Mouse (Mus musculus): ENCODE measurements around the gene Igfbp5. TPM values are rescaled to one million over a fixed set of nuclear protein-coding genes. Genes with fewer than 3 reads are reported as not detected.

Igfbp5 gene
- polyA plus RNA-seq, 1 experiment from 2014 or later = 89.8 TPM

- ATAC-seq (ENCODE audit: insufficient read depth, low FRiP score, low read depth) = no peak
- no peak overlapping the region for H3K27ac ChIP-seq
- 85% methylated on average over 4 of the region's 4 CpGs for WGBS
Observed at GRCm38 (mm10) chr1:72833563-72833962, 41.1 kb downstream of the Igfbp5 start.

GRCm38 (mm10) chr1:72832715-72833153, 42.0 kb downstream of the Igfbp5 start:
- Histone ChIP-seq H3K27me3 (replicated peaks) (no peaks in the 10 kb centered on the region), H3K4me2 (no peak overlapping the region), H3K4me1 (peaks cover 3% of the 10 kb centered on the region; the same call in 1 of the 2 replicates), H3K4me3 (replicated peaks) (no peak overlapping the region), H3K9me3 (no peaks in the 10 kb centered on the region), H3K9ac (no peak overlapping the region), H3K27ac (no peak overlapping the region), H3K36me3 (no peaks in the 10 kb centered on the region)
- no peak for ATAC-seq (ENCODE audit: insufficient read depth, low FRiP score, low read depth)
- 43% methylated on average over 3 of the region's 3 CpGs for WGBS

More at GRCm38 (mm10) chr1:72833563-72833962, 41.1 kb downstream of the Igfbp5 start:
- H3K27me3 ChIP-seq (replicated peaks) = no peaks in the 10 kb centered on the region
- no peak overlapping the region for H3K4me2 ChIP-seq
- no peaks in the 10 kb centered on the region for H3K4me1 ChIP-seq
- H3K9ac ChIP-seq = no peak overlapping the region
- no peak overlapping the region for H3K4me3 ChIP-seq (replicated peaks)
- H3K9me3 ChIP-seq = no peaks in the 10 kb centered on the region
- no peaks in the 10 kb centered on the region for H3K36me3 ChIP-seq

GRCm38 (mm10) chr1:72830485-72830884, 44.2 kb downstream of the Igfbp5 start:
- ATAC-seq (ENCODE audit: insufficient read depth, low FRiP score, low read depth) = no peak
- Histone ChIP-seq H3K27ac (no peak overlapping the region), H3K36me3 (no peaks in the 10 kb centered on the region), H3K27me3 (replicated peaks) (no peaks in the 10 kb centered on the region), H3K9me3 (no peaks in the 10 kb centered on the region), H3K4me2 (no peak overlapping the region), H3K4me3 (replicated peaks) (no peak overlapping the region), H3K4me1 (peaks cover 7% of the 10 kb centered on the region; the same call in 1 of the 2 replicates), H3K9ac (no peak overlapping the region)
- 82% methylated on average over 2 of the region's 2 CpGs for WGBS

DNA sequence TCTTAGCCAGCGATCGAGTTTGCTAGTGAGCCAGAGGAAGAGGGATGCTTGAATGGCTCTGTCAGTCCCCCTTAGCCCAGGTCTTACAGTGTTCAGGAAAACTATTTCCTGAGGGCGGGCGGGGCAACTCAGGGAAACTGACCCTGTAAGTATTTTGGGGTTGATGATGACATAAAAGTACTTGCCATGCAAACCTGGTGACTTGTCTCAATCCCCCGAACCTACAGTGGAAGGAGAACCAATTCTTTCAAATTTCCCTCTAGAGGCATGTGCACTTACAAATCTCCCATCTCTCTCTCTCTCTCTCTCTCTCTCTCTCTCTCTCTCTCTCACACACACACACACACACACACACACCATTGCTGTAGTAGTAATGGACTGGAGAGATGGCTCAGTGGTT, 45.8 kb downstream of the Igfbp5 start:
- Histone ChIP-seq H3K9me3 (no peaks in the 10 kb centered on the region), H3K9ac (no peak overlapping the region), H3K4me1 (peaks cover 7% of the 10 kb centered on the region; the same call in 1 of the 2 replicates), H3K27ac (no peak overlapping the region), H3K4me3 (replicated peaks) (no peak overlapping the region), H3K4me2 (no peak overlapping the region), H3K27me3 (replicated peaks) (no peaks in the 10 kb centered on the region), H3K36me3 (no peaks in the 10 kb centered on the region)
- ATAC-seq (ENCODE audit: insufficient read depth, low FRiP score, low read depth) = no peak
- 91% methylated on average over 5 of the region's 5 CpGs for WGBS

- H3K27ac ChIP-seq = no peak overlapping the region
- H3K4me1 ChIP-seq = peaks cover 7% of the 10 kb centered on the region; the same call in 1 of the 2 replicates
- peak overlapping the region; percentile 99 for H3K4me2 ChIP-seq
- no peaks in the 10 kb centered on the region for H3K27me3 ChIP-seq (replicated peaks)
- peak overlapping the region; percentile 68; the same call in 1 of the 2 replicates for H3K4me3 ChIP-seq (replicated peaks)
- no peak overlapping the region for H3K9ac ChIP-seq
- ATAC-seq (ENCODE audit: insufficient read depth, low FRiP score, low read depth) = 0 out of 2 replicates have a peak, but pooled peaks have one; percentile 40
- H3K36me3 ChIP-seq = no peaks in the 10 kb centered on the region
- WGBS = 38% methylated on average over 12 of the region's 12 CpGs
- no peaks in the 10 kb centered on the region for H3K9me3 ChIP-seq
Observed at GRCm38 (mm10) chr1:72827411-72828315, 47.0 kb downstream of the Igfbp5 start.

DNA sequence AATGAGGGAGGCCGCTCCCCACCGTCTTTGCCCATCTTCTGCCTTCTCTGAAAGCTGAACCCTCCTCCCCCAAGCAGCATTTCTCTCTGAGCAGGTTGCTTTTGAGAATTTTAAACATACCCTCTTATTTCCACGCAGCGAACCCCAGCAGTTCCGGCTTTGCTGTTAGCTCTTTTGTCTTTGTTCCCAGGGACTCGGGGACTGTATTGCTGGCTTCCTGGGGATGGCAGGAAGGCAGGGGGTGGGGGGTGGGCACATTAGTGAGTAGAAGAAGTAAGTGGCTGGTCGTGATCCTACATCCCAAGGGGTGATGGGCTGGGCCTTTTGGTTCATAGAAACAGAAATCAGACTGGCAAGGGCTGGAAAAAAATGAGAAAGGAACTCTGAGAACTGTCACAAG, 47.8 kb downstream of the Igfbp5 start:
- peak overlapping the region; percentile 68 for H3K4me3 ChIP-seq (replicated peaks)
- H3K4me1 ChIP-seq = peaks cover 7% of the 10 kb centered on the region; the same call in 1 of the 2 replicates
- H3K4me2 ChIP-seq = peak overlapping the region; percentile 99
- peak overlapping the region; percentile 54 for H3K27ac ChIP-seq
- no peaks in the 10 kb centered on the region for H3K27me3 ChIP-seq (replicated peaks)
- H3K9ac ChIP-seq = 0 out of 2 replicates have a peak overlapping the region, but pooled peaks have one; percentile 6
- no peak for ATAC-seq (ENCODE audit: insufficient read depth, low FRiP score, low read depth)
- no peaks in the 10 kb centered on the region for H3K36me3 ChIP-seq
- WGBS = 26% methylated on average over 7 of the region's 7 CpGs
- H3K9me3 ChIP-seq = no peaks in the 10 kb centered on the region

DNA sequence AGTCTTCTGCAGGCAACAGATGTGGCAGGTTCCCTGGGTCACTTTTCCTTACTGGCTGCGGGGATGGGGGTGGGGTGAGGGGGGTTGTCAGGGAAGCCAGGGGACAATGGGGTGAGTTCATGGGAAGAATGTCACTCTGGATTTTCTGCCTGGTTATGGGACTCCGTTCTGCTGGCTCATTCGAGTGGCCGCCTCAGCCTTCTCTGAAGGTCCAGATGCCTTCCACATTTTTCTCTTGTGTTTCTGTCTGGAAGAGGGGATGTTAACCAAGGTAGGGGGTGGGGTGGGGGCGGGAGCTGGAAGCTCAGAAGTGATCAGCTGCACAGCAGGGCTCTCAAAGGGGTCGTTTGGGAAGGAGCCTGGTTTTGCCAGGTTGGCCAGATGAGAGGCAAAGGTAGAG, 48.2 kb downstream of the Igfbp5 start:
- H3K27ac ChIP-seq = peak overlapping the region; percentile 54
- H3K9me3 ChIP-seq = no peaks in the 10 kb centered on the region
- H3K4me1 ChIP-seq = peaks cover 7% of the 10 kb centered on the region; the same call in 1 of the 2 replicates
- H3K4me3 ChIP-seq (replicated peaks) = peak overlapping the region; percentile 68
- ATAC-seq (ENCODE audit: insufficient read depth, low FRiP score, low read depth) = no peak
- H3K9ac ChIP-seq = 0 out of 2 replicates have a peak overlapping the region, but pooled peaks have one; percentile 6
- 21% methylated on average over 6 of the region's 6 CpGs for WGBS
- H3K36me3 ChIP-seq = no peaks in the 10 kb centered on the region
- H3K4me2 ChIP-seq = peak overlapping the region; percentile 99
- no peaks in the 10 kb centered on the region for H3K27me3 ChIP-seq (replicated peaks)

DNA sequence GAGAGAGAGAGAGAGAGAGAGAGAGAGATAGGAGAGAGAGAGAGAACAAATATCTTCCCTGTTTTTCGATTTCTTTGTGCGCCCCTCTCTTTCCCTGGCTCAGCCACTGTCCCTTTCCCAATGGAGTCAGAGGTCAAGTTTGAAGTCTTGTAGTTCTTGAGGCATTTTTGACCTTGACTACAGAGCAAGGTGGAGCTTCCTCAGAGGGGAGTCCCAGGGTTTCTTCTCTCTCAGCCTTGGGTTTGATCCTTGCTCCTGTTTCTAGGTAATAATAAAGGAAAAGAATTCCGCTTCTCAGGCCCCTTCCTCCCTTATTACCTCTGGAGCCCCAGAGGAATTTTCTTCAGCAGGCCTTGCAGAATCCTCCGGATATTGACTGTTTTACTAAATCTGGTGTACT, 48.8 kb downstream of the Igfbp5 start:
- WGBS = 26% methylated on average over 4 of the region's 4 CpGs
- no peaks in the 10 kb centered on the region for H3K9me3 ChIP-seq
- H3K9ac ChIP-seq = no peak overlapping the region
- peak overlapping the region; percentile 99 for H3K4me2 ChIP-seq
- peaks cover 7% of the 10 kb centered on the region; the same call in 1 of the 2 replicates for H3K4me1 ChIP-seq
- no peak for ATAC-seq (ENCODE audit: insufficient read depth, low FRiP score, low read depth)
- H3K27me3 ChIP-seq (replicated peaks) = no peaks in the 10 kb centered on the region
- H3K4me3 ChIP-seq (replicated peaks) = peak overlapping the region; percentile 68
- H3K36me3 ChIP-seq = no peaks in the 10 kb centered on the region
- peak overlapping the region; percentile 51; the same call in 1 of the 2 replicates for H3K27ac ChIP-seq

DNA sequence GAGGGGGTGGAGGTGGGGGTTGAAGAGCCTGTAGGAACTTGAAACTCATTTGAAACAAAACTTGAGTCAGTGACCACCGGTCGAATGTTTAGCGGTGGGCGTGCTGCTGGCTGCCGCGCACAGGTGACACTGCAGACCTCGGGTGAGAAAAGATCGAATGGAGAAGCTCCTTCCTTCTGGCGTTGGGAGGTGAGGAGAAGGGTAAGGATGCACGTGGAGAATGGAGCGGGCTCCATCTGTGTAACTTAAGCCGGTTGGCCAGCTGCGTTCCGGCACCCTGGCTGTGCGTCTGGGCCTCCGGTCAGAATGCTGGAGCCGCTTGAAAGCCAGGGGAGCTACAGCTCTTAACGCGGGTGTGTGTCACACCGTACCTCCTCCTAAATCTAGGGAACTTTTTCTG, 49.4 kb downstream of the Igfbp5 start:
- Histone ChIP-seq H3K9ac (peak overlapping the region; percentile 63; the same call in 1 of the 2 replicates), H3K4me1 (peaks cover 7% of the 10 kb centered on the region; the same call in 1 of the 2 replicates), H3K9me3 (no peaks in the 10 kb centered on the region), H3K4me3 (replicated peaks) (peak overlapping the region; percentile 68), H3K36me3 (no peaks in the 10 kb centered on the region), H3K27ac (no peak overlapping the region), H3K27me3 (replicated peaks) (no peaks in the 10 kb centered on the region), H3K4me2 (peak overlapping the region; percentile 99)
- 2% methylated on average over 20 of the region's 20 CpGs for WGBS
- ATAC-seq (ENCODE audit: insufficient read depth, low FRiP score, low read depth) = no peak

GRCm38 (mm10) chr1:72824707-72825101, 50.0 kb downstream of the Igfbp5 start:
- Histone ChIP-seq H3K4me2 (peak overlapping the region; percentile 99), H3K36me3 (no peaks in the 10 kb centered on the region), H3K9me3 (no peaks in the 10 kb centered on the region), H3K4me1 (peaks cover 7% of the 10 kb centered on the region; the same call in 1 of the 2 replicates), H3K27ac (peak overlapping the region; percentile 82), H3K27me3 (replicated peaks) (no peaks in the 10 kb centered on the region), H3K9ac (peak overlapping the region; percentile 63), H3K4me3 (replicated peaks) (peak overlapping the region; percentile 68)
- under 1% methylated on average over 37 of the region's 37 CpGs for WGBS
- ATAC-seq (ENCODE audit: insufficient read depth, low FRiP score, low read depth) = peak; percentile 49; the same call in 1 of the 2 replicates

- H3K9me3 ChIP-seq = no peaks in the 10 kb centered on the region
- H3K9ac ChIP-seq = peak within 1 kb of the TSS; percentile 63
- H3K36me3 ChIP-seq = no peaks in the 10 kb centered on the region
- no peaks in the 10 kb centered on the region for H3K27me3 ChIP-seq (replicated peaks)
- H3K4me3 ChIP-seq (replicated peaks) = peak within 1 kb of the TSS; percentile 68
- H3K4me1 ChIP-seq = peaks cover 7% of the 10 kb centered on the region; the same call in 1 of the 2 replicates
- peak within 1 kb of the TSS; percentile 82 for H3K27ac ChIP-seq
- peak; percentile 63 for ATAC-seq (ENCODE audit: insufficient read depth, low FRiP score, low read depth)
- 2% methylated on average over 45 of the region's 58 CpGs for WGBS
- H3K4me2 ChIP-seq = peak within 1 kb of the TSS; percentile 99
Observed at GRCm38 (mm10) chr1:72823751-72824706, 50.7 kb downstream of the Igfbp5 start, which contains the start of gene Igfbp2. Igfbp2 (plus strand) TSS chr1:72824503.

Data from stomach, embryonic 15.5 days (tissue).